Comparison of ENCODE assay signal across 8 mouse cellular contexts in genomic region chr5:136566001-136566811, GRCm38 (mm10). TPM values are rescaled to one million over a fixed set of nuclear protein-coding genes. Genes with fewer than 3 reads are reported as not detected.
A peak's percentile ranks its signal among the peaks of the same experiment; 100 is the strongest.
DNase-seq lines count a peak whose midpoint lies in the region; ATAC-seq lines count a peak whose summit lies in the region.

No protein-coding gene starts in this region.

- no peaks in the 10 kb centered on the region for H3K36me3 ChIP-seq in hindbrain, embryonic 13.5 days

- under 1% methylated on average over 51 of the region's 79 CpGs for WGBS in hindbrain, embryonic 13.5 days

- peak; percentile 50 for ATAC-seq in hindbrain, embryonic 13.5 days (ENCODE audit: low FRiP score)

- peaks cover 45% of the 10 kb centered on the region for H3K4me1 ChIP-seq in hindbrain, embryonic 13.5 days (replicated peaks)

- H3K4me2 ChIP-seq in hindbrain, embryonic 13.5 days, result peak overlapping the region; percentile 98

- H3K9ac ChIP-seq in hindbrain, embryonic 13.5 days, result peak overlapping the region; percentile 92

- DNase-seq in NIH3T3 (ENCODE audit: low read depth), result peak; percentile 51
- peak; percentile 74 to 81 for DNase-seq in cerebellum, postnatal 10 days
- DNase-seq in frontal cortex, postnatal 36 days (ENCODE audit: low spot score in 2 of 2), result peak; percentile 52 to 54
- peak; percentile 46 to 58 for DNase-seq in layer of hippocampus, postnatal 36 days
- peak; percentile 62 for DNase-seq in lung, postnatal 36 days
- DNase-seq in retina, postnatal 1 day, result peak; percentile 71
- DNase-seq in thymus, postnatal 25 days, result peak; percentile 78

- H3K9me3 ChIP-seq in hindbrain, embryonic 13.5 days, result no peaks in the 10 kb centered on the region

- H3K4me3 ChIP-seq in hindbrain, embryonic 13.5 days, result peak overlapping the region; percentile 98

- H3K27ac ChIP-seq in hindbrain, embryonic 13.5 days, result peak overlapping the region; percentile 98

- H3K27me3 ChIP-seq in hindbrain, embryonic 13.5 days, result peaks cover 33% of the 10 kb centered on the region

RNA-seq across cellular contexts. Expression of gene Cux1, which starts 1.1 kb away (rescaled TPM):
- polyA plus RNA-seq in hindbrain, embryonic 13.5 days (2015; fragmentation: Nextera tagmentation; extraction: Ambion mirVana), result 104 and 106 TPM in 2 replicates
- 10 to 100 TPM; 36.0 to 38.1 TPM for total RNA-seq in layer of hippocampus, postnatal 36 days (2021)

Comparison
In these comparisons a context has a peak if more than half of its experiments do, and no peak if none do; other contexts are left out.
1. Peak in every context shown above with its lines: DNase-seq, ATAC-seq, H3K4me3 ChIP-seq and H3K27ac ChIP-seq.